Mouse (Mus musculus) lung, embryonic 16.5 days (tissue): ENCODE measurements around the gene Prkce. TPM values are rescaled to one million over a fixed set of nuclear protein-coding genes. Genes with fewer than 3 reads are reported as not detected.
A peak's percentile ranks its signal among the peaks of the same experiment; 100 is the strongest.

Experiments
- ATAC-seq: fragments of 200-750 bp; cut with Nextera tagmentation; 2 replicates; pipeline ENCODE4 v1.8.0; 2017; ENCODE audit warnings: low read depth, mild to moderate bottlenecking, moderate library complexity
- H3K27ac ChIP-seq: fragments of 300-500 bp; sonication (generic); 2 replicates; pipeline ENCODE4 v1.5.1; 2014; ENCODE audit warnings: mild to moderate bottlenecking, control low read depth, low read length
- H3K27me3 ChIP-seq: fragments of 300-500 bp; sonication (generic); 2 replicates; pipeline ENCODE4 v1.6.1; 2014; ENCODE audit warnings: low read depth, low read length, mixed read lengths; ENCODE audit not compliant: control insufficient read depth, insufficient read depth
- H3K36me3 ChIP-seq: fragments of 300-500 bp; sonication (generic); 2 replicates; pipeline ENCODE4 v1.6.1; 2014; ENCODE audit warnings: low read length; ENCODE audit not compliant: control insufficient read depth, insufficient read depth
- H3K4me1 ChIP-seq: fragments of 300-500 bp; sonication (generic); replicated peaks from 2 replicates; pipeline ENCODE4 v1.6.1; 2014; ENCODE audit warnings: low read length, mixed read lengths; ENCODE audit not compliant: control insufficient read depth, insufficient read depth
- H3K4me2 ChIP-seq: fragments of 300-500 bp; sonication (generic); 2 replicates; pipeline ENCODE4 v1.6.1; 2014; ENCODE audit warnings: low read depth, low read length, control low read depth
- H3K4me3 ChIP-seq: fragments of 300-500 bp; sonication (generic); 2 replicates; pipeline ENCODE4 v1.5.1; 2014; ENCODE audit warnings: mild to moderate bottlenecking, low read length, control low read depth
- H3K9ac ChIP-seq: fragments of 300-500 bp; sonication (generic); 2 replicates; pipeline ENCODE4 v1.6.1; 2014; ENCODE audit warnings: low read length, control low read depth
- H3K9me3 ChIP-seq: fragments of 300-500 bp; sonication (generic); 2 replicates; pipeline ENCODE4 v1.6.1; 2016; ENCODE audit warnings: low read length; ENCODE audit not compliant: control insufficient read depth
- WGBS: fragments of 180-500 bp; shearing (Covaris S2); extraction: QIAGEN DNeasy Blood & Tissue Kit; methylation state at CpG from one replicate; pipeline ENCODE4 v1.1.7; 2014; 5-methylcytosine and 5-hydroxymethylcytosine counted together
- polyA plus RNA-seq: library from polyadenylated mRNA; unstranded; fragments of >200 nt; fragmentation: Nextera tagmentation; extraction: Ambion mirVana; gene quantifications from 2 replicates; pipeline ENCODE4 v1.2.1, GENCODE M21; 2015

The Prkce gene
- polyA plus RNA-seq, 1 experiment from 2014 or later: 4.9 TPM

- peak; percentile 73 for ATAC-seq
- no peaks in the 10 kb centered on the region for H3K27me3 ChIP-seq
- H3K9ac ChIP-seq: no peak overlapping the region
- peak overlapping the region; percentile 83 for H3K27ac ChIP-seq
- H3K36me3 ChIP-seq: 0 out of 2 replicates have a peak, but pooled peaks cover 2% of the 10 kb centered on the region
- H3K4me1 ChIP-seq: peaks cover 14% of the 10 kb centered on the region
- WGBS: 38% methylated on average over 15 of the region's 15 CpGs
- 0 out of 2 replicates have a peak overlapping the region, but pooled peaks have one; percentile 6 for H3K4me2 ChIP-seq
- no peak overlapping the region for H3K4me3 ChIP-seq
- no peaks in the 10 kb centered on the region for H3K9me3 ChIP-seq
These were observed 331.9 kb downstream of the Prkce start for GRCm38 (mm10) chr17:86499359-86500045.

DNA sequence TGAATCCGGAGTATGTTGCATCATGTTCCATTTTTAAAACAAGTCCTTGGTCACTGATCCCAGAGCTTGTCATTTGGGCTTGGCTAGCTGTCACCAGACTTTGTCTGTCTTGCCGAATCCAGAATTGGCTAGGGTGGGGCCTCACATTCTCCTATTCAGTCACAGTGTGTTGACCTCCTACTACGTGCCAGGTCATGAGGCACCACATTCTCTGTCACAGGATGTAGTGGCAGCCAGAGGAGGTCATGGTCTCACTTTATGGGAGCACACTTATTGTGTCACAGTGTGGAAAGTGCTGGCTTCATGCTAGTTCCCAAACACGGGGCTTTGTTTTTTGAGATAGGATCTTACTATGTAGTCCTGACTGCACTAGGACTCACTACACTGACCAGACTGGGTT lies 333.8 kb downstream of the Prkce start:
- ATAC-seq: no peak
- 84% methylated on average over 4 of the region's 4 CpGs for WGBS
- Histone ChIP-seq H3K4me1 (peaks cover 14% of the 10 kb centered on the region), H3K9me3 (no peaks in the 10 kb centered on the region), H3K4me2 (no peak overlapping the region), H3K4me3 (no peak overlapping the region), H3K27me3 (no peaks in the 10 kb centered on the region), H3K9ac (no peak overlapping the region), H3K36me3 (no peaks in the 10 kb centered on the region), H3K27ac (no peak overlapping the region)

GRCm38 (mm10) chr17:86503208-86503897 lies 335.8 kb downstream of the Prkce start:
- Histone ChIP-seq H3K27ac (no peak overlapping the region), H3K9me3 (no peaks in the 10 kb centered on the region), H3K36me3 (no peaks in the 10 kb centered on the region), H3K9ac (no peak overlapping the region), H3K4me2 (no peak overlapping the region), H3K27me3 (no peaks in the 10 kb centered on the region), H3K4me1 (peaks cover 24% of the 10 kb centered on the region), H3K4me3 (no peak overlapping the region)
- 90% methylated on average over 9 of the region's 9 CpGs for WGBS
- ATAC-seq: no peak

DNA sequence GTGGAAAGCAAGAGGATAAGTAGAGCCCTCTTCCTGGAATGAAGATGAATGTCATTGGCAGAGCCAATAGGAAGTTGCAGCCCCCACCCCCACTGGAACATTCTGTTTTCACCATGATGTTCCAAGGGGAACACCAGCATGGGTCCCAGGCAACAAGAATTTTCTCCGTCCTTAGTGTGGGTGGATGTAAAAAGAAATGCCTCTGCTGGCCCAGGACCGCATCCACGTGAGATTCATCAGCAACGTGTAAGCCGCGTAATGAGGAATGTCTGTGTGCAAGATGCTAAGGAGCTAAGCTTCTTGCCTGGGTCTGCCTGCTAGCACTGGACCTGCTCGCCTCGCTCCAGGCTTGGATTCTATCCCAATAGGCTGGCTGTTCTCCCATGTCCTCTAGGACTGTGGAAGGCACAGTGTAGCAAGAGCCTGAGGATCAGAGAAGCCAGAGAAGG lies 337.6 kb downstream of the Prkce start, which contains the start of gene Gm10309:
TSS of gene Gm10309 (minus strand) at position 50 of the 449 bp plus-strand sequence.
- no peak within 1 kb of the TSS for H3K4me2 ChIP-seq
- no peaks in the 10 kb centered on the region for H3K9me3 ChIP-seq
- peak; percentile 31 for ATAC-seq
- WGBS: 75% methylated on average over 8 of the region's 8 CpGs
- no peaks in the 10 kb centered on the region for H3K36me3 ChIP-seq
- no peak within 1 kb of the TSS for H3K4me3 ChIP-seq
- H3K27me3 ChIP-seq: no peaks in the 10 kb centered on the region
- 0 out of 2 replicates have a peak within 1 kb of the TSS, but pooled peaks have one; percentile 8 for H3K27ac ChIP-seq
- H3K4me1 ChIP-seq: peaks cover 12% of the 10 kb centered on the region
- no peak within 1 kb of the TSS for H3K9ac ChIP-seq

DNA sequence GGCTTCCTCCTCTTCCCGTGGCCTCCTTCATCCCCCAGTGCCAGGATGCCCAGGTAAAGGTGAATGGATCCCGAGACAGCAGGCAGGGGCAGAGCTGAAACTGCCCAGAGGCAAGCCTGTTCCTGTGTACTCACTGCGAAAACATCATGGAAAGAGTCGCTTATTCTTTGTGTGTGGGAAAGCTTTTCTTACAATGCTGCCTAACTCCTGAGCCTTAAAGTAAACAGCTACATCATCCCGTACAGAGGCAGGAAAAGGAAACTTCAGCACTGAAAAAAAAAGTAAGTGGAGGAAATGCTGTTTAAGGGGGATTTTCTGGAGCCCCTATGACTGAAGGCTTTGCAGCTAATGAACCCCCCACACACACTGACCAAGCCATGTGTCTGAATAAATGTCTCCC lies 339.3 kb downstream of the Prkce start:
- H3K4me1 ChIP-seq: peaks cover 10% of the 10 kb centered on the region
- peak overlapping the region; percentile 81 for H3K27ac ChIP-seq
- no peaks in the 10 kb centered on the region for H3K27me3 ChIP-seq
- H3K36me3 ChIP-seq: no peaks in the 10 kb centered on the region
- no peaks in the 10 kb centered on the region for H3K9me3 ChIP-seq
- H3K4me3 ChIP-seq: no peak overlapping the region
- 41% methylated on average over 5 of the region's 5 CpGs for WGBS
- no peak overlapping the region for H3K9ac ChIP-seq
- ATAC-seq: no peak; the same call in 1 of the 2 replicates
- no peak overlapping the region for H3K4me2 ChIP-seq

DNA sequence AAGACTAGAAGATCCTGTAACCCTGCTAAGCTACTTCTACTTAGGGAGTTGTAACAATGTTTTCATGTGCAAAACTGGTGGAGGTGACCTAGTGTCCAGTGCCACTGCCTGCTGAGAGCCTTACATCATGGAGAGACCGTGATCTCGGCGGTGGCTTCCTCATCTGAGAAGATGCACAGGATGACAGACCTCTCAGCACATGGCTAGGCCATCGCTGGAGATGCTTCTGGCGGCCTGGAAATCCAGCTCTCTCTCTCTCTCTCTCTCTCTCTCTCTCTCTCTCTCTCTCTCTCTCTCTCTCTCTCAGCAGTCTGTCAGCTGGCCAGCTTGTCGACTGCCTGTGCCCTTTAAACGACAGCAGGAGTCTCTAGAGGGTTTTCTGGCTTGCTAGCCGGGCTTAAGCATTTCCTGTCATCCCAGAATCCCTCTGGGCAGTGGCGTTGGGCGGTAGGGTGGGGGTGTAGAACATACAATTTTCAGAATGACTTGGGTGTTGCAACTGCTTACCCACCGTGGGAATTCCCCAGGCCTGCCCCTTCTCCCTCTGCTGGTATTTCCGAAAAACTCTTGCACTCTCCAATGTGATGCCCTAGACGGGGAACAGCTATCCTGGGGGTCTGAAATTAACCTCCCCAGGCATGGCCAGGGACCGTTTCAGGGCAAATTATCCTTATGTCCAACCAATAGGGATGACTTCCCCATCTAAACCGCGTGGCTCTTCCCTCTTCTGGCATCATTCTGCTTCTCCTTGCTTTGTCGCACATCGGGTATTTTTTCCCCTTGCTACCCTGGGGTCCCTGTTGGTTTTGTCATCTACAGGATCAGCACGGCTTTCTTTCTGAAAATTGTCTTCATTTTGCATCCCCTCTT lies 340.0 kb downstream of the Prkce start:
- Histone ChIP-seq H3K27ac (peak overlapping the region; percentile 81), H3K4me3 (no peak overlapping the region), H3K9ac (0 out of 2 replicates have a peak overlapping the region, but pooled peaks have one; percentile 8), H3K9me3 (no peaks in the 10 kb centered on the region), H3K36me3 (no peaks in the 10 kb centered on the region), H3K4me2 (no peak overlapping the region), H3K27me3 (no peaks in the 10 kb centered on the region), H3K4me1 (peaks cover 10% of the 10 kb centered on the region)
- ATAC-seq: peak; percentile 50
- 57% methylated on average over 19 of the region's 19 CpGs for WGBS

DNA sequence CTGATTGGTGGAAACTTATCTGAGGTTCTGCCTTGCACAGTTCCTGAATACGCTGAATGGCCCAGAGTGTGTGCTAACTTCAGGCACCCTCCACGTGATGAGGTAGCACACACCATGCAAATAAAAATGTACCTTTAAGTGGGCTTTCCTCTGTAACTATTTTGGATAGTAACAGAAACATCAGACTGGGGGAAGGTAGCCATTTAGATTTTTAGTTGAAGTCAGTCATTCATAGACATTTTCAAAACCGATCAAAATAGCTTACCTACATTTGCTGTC lies 340.6 kb downstream of the Prkce start:
- Histone ChIP-seq H3K4me2 (no peak overlapping the region), H3K27me3 (no peaks in the 10 kb centered on the region), H3K27ac (no peak overlapping the region), H3K9me3 (no peaks in the 10 kb centered on the region), H3K4me3 (no peak overlapping the region), H3K36me3 (no peaks in the 10 kb centered on the region), H3K9ac (no peak overlapping the region), H3K4me1 (peaks cover 10% of the 10 kb centered on the region)
- ATAC-seq: no peak
- WGBS: 81% methylated on average over 3 of the region's 3 CpGs

GRCm38 (mm10) chr17:86509871-86510270 lies 342.3 kb downstream of the Prkce start:
- no peak for ATAC-seq
- no peak overlapping the region for H3K27ac ChIP-seq

More at GRCm38 (mm10) chr17:86509871-86510270, 342.3 kb downstream of the Prkce start:
- no peak overlapping the region for H3K4me3 ChIP-seq
- no peaks in the 10 kb centered on the region for H3K36me3 ChIP-seq
- no peak overlapping the region for H3K9ac ChIP-seq
- 47% methylated on average over 5 of the region's 5 CpGs for WGBS
- no peak overlapping the region for H3K4me2 ChIP-seq
- H3K4me1 ChIP-seq: peaks cover 10% of the 10 kb centered on the region
- no peaks in the 10 kb centered on the region for H3K27me3 ChIP-seq
- H3K9me3 ChIP-seq: no peaks in the 10 kb centered on the region
